Mouse (Mus musculus): ENCODE data around the gene Tle3. TPM values are rescaled to one million over a fixed set of nuclear protein-coding genes. Genes with fewer than 3 reads are reported as not detected.

Tle3 gene
- polyA plus RNA-seq, 1 experiment = 39.1 TPM

GRCm38 (mm10) chr9:61452081-61452480 is 79.9 kb downstream of the Tle3 start:
- H3K27me3 ChIP-seq (ENCODE audit: control insufficient read depth, insufficient read depth, insufficient read length) = peaks cover 4% of the 10 kb centered on the region
- no peaks in the 10 kb centered on the region for H3K79me2 ChIP-seq (ENCODE audit: control insufficient read depth, insufficient read depth)
- H3K79me3 ChIP-seq (ENCODE audit: low read depth) = no peaks in the 10 kb centered on the region
- H3K36me3 ChIP-seq (ENCODE audit: control insufficient read depth, insufficient read depth) = no peaks in the 10 kb centered on the region
- H3ac ChIP-seq (ENCODE audit: control insufficient read depth, insufficient read length, low read depth) = no peak overlapping the region
- no peak for TF ChIP-seq MYOD1 (IDR thresholded peaks at IDR 0.05; ENCODE audit: control insufficient read depth, insufficient read length, low read depth)
- TF ChIP-seq FOSL1 (IDR thresholded peaks at IDR 0.05; ENCODE audit: insufficient read depth, low read length, poor library complexity, severe bottlenecking) = no peak
- no peak for TF ChIP-seq CTCF (IDR thresholded peaks at IDR 0.05; ENCODE audit: control insufficient read depth, insufficient read depth, insufficient read length)
- no peak for TF ChIP-seq MAX (IDR thresholded peaks at IDR 0.05)
- TF ChIP-seq CEBPB (IDR thresholded peaks at IDR 0.05; ENCODE audit: low read depth) = no peak
- TF ChIP-seq MYOG (IDR thresholded peaks at IDR 0.05; ENCODE audit: control insufficient read depth, extremely low read depth, insufficient read length) = no peak
- no peak overlapping the region for H3K4me3 ChIP-seq (ENCODE audit: insufficient read depth, poor library complexity, severe bottlenecking)

GRCm38 (mm10) chr9:61455861-61456261 is 83.7 kb downstream of the Tle3 start:
- no peak overlapping the region for H3ac ChIP-seq (ENCODE audit: control insufficient read depth, insufficient read length, low read depth)
- H3K27me3 ChIP-seq (ENCODE audit: control insufficient read depth, insufficient read depth, insufficient read length) = no peaks in the 10 kb centered on the region
- no peaks in the 10 kb centered on the region for H3K79me3 ChIP-seq (ENCODE audit: low read depth)
- H3K36me3 ChIP-seq (ENCODE audit: control insufficient read depth, insufficient read depth) = no peaks in the 10 kb centered on the region
- TF ChIP-seq MAX (IDR thresholded peaks at IDR 0.05) (no peak), FOSL1 (IDR thresholded peaks at IDR 0.05; ENCODE audit: insufficient read depth, low read length, poor library complexity, severe bottlenecking) (no peak), MYOG (IDR thresholded peaks at IDR 0.05; ENCODE audit: control insufficient read depth, extremely low read depth, insufficient read length) (no peak), USF1 (IDR thresholded peaks at IDR 0.05; ENCODE audit: low read depth) (no peak), MYOD1 (IDR thresholded peaks at IDR 0.05; ENCODE audit: control insufficient read depth, insufficient read length, low read depth) (no peak), CTCF (IDR thresholded peaks at IDR 0.05; ENCODE audit: control insufficient read depth, insufficient read depth, insufficient read length) (no peak), CEBPB (IDR thresholded peaks at IDR 0.05; ENCODE audit: low read depth) (no peak)
- no peaks in the 10 kb centered on the region for H3K79me2 ChIP-seq (ENCODE audit: control insufficient read depth, insufficient read depth)
- H3K4me3 ChIP-seq (ENCODE audit: insufficient read depth, poor library complexity, severe bottlenecking) = no peak overlapping the region

- TF ChIP-seq FOSL1 (IDR thresholded peaks at IDR 0.05; ENCODE audit: insufficient read depth, low read length, poor library complexity, severe bottlenecking) (no peak), USF1 (IDR thresholded peaks at IDR 0.05; ENCODE audit: low read depth) (no peak), MAX (IDR thresholded peaks at IDR 0.05) (no peak), MYOG (IDR thresholded peaks at IDR 0.05; ENCODE audit: control insufficient read depth, extremely low read depth, insufficient read length) (no peak), CTCF (IDR thresholded peaks at IDR 0.05; ENCODE audit: control insufficient read depth, insufficient read depth, insufficient read length) (no peak), MYOD1 (IDR thresholded peaks at IDR 0.05; ENCODE audit: control insufficient read depth, insufficient read length, low read depth) (no peak), CEBPB (IDR thresholded peaks at IDR 0.05; ENCODE audit: low read depth) (no peak)
- Histone ChIP-seq H3K79me2 (ENCODE audit: control insufficient read depth, insufficient read depth) (no peaks in the 10 kb centered on the region), H3K36me3 (ENCODE audit: control insufficient read depth, insufficient read depth) (no peaks in the 10 kb centered on the region), H3K79me3 (ENCODE audit: low read depth) (no peaks in the 10 kb centered on the region), H3K4me3 (ENCODE audit: insufficient read depth, poor library complexity, severe bottlenecking) (no peak overlapping the region), H3K27me3 (ENCODE audit: control insufficient read depth, insufficient read depth, insufficient read length) (peaks cover 2% of the 10 kb centered on the region), H3ac (ENCODE audit: control insufficient read depth, insufficient read length, low read depth) (no peak overlapping the region)
These were observed 84.4 kb downstream of the Tle3 start for GRCm38 (mm10) chr9:61456441-61457161.

GRCm38 (mm10) chr9:61457162-61457523 is 85.0 kb downstream of the Tle3 start:
- TF ChIP-seq CTCF (IDR thresholded peaks at IDR 0.05; ENCODE audit: control insufficient read depth, insufficient read depth, insufficient read length) = no peak
- no peak for TF ChIP-seq USF1 (IDR thresholded peaks at IDR 0.05; ENCODE audit: low read depth)
- TF ChIP-seq MYOD1 (IDR thresholded peaks at IDR 0.05; ENCODE audit: control insufficient read depth, insufficient read length, low read depth) = no peak
- no peak for TF ChIP-seq MAX (IDR thresholded peaks at IDR 0.05)
- TF ChIP-seq CEBPB (IDR thresholded peaks at IDR 0.05; ENCODE audit: low read depth) = no peak
- no peak for TF ChIP-seq MYOG (IDR thresholded peaks at IDR 0.05; ENCODE audit: control insufficient read depth, extremely low read depth, insufficient read length)
- no peak for TF ChIP-seq FOSL1 (IDR thresholded peaks at IDR 0.05; ENCODE audit: insufficient read depth, low read length, poor library complexity, severe bottlenecking)
- Histone ChIP-seq H3K36me3 (ENCODE audit: control insufficient read depth, insufficient read depth) (no peaks in the 10 kb centered on the region), H3K4me3 (ENCODE audit: insufficient read depth, poor library complexity, severe bottlenecking) (no peak overlapping the region), H3K27me3 (ENCODE audit: control insufficient read depth, insufficient read depth, insufficient read length) (peaks cover 4% of the 10 kb centered on the region), H3ac (ENCODE audit: control insufficient read depth, insufficient read length, low read depth) (no peak overlapping the region), H3K79me2 (ENCODE audit: control insufficient read depth, insufficient read depth) (no peaks in the 10 kb centered on the region), H3K79me3 (ENCODE audit: low read depth) (no peaks in the 10 kb centered on the region)

- H3K79me2 ChIP-seq (ENCODE audit: control insufficient read depth, insufficient read depth) = no peaks in the 10 kb centered on the region
- TF ChIP-seq MAX (IDR thresholded peaks at IDR 0.05) (no peak), USF1 (IDR thresholded peaks at IDR 0.05; ENCODE audit: low read depth) (no peak), CTCF (IDR thresholded peaks at IDR 0.05; ENCODE audit: control insufficient read depth, insufficient read depth, insufficient read length) (no peak), MYOG (IDR thresholded peaks at IDR 0.05; ENCODE audit: control insufficient read depth, extremely low read depth, insufficient read length) (no peak), MYOD1 (IDR thresholded peaks at IDR 0.05; ENCODE audit: control insufficient read depth, insufficient read length, low read depth) (no peak), CEBPB (IDR thresholded peaks at IDR 0.05; ENCODE audit: low read depth) (no peak), FOSL1 (IDR thresholded peaks at IDR 0.05; ENCODE audit: insufficient read depth, low read length, poor library complexity, severe bottlenecking) (no peak)
- peaks cover 4% of the 10 kb centered on the region for H3K27me3 ChIP-seq (ENCODE audit: control insufficient read depth, insufficient read depth, insufficient read length)
- H3K36me3 ChIP-seq (ENCODE audit: control insufficient read depth, insufficient read depth) = no peaks in the 10 kb centered on the region
- no peak overlapping the region for H3K4me3 ChIP-seq (ENCODE audit: insufficient read depth, poor library complexity, severe bottlenecking)
- H3ac ChIP-seq (ENCODE audit: control insufficient read depth, insufficient read length, low read depth) = no peak overlapping the region
- H3K79me3 ChIP-seq (ENCODE audit: low read depth) = no peaks in the 10 kb centered on the region
These were observed 89.7 kb downstream of the Tle3 start for GRCm38 (mm10) chr9:61461859-61462258.
